1 mouse cellular context compared by ENCODE assay signal in the genomic region with DNA sequence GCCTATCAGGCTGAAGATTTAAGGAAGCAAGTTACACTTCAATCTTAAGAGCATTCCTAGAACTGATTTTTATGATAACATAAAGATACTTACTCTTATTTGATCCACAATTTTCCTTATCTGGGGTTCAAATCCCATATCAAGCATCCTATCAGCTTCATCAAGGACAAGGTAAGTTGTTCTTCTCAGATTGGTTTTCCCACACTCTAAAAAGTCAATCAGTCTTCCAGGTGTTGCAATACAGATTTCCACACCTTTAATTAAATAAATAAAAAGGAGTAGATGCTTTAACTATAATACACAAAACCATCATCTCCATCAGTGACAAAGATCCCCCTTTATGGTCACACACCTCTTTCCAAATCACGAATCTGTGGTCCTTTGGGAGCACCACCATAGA.
TF ChIP-seq lines count a peak whose summit lies in the region.

No protein-coding gene starts in this region.

TF ChIP-seq in myocyte, 11 proteins besides CTCF, POLR2A, EP300 and RAD21:
- TF ChIP-seq SRF (IDR thresholded peaks at IDR 0.05; ENCODE audit: control insufficient read depth, insufficient read length, low read depth), result no peak
- no peak for TF ChIP-seq REST (IDR thresholded peaks at IDR 0.05; ENCODE audit: insufficient read depth, insufficient read length)
- TF ChIP-seq USF1 (IDR thresholded peaks at IDR 0.05; ENCODE audit: low read depth), result no peak
- no peak for TF ChIP-seq CEBPB (IDR thresholded peaks at IDR 0.05; ENCODE audit: insufficient read depth, poor library complexity, severe bottlenecking)
- TF ChIP-seq MYOG (IDR thresholded peaks at IDR 0.05; ENCODE audit: control insufficient read depth in 1 of 3, insufficient read depth in 1 of 3, insufficient read length in 2 of 3, low read depth in 2 of 3), result no peak
- no peak for TF ChIP-seq POLR2AphosphoS2 (IDR thresholded peaks at IDR 0.05; ENCODE audit: insufficient read length, low read depth)
- TF ChIP-seq MYOD1 (IDR thresholded peaks at IDR 0.05; ENCODE audit: control insufficient read depth in 1 of 3, insufficient read length in 2 of 3, low read depth in 2 of 3), result no peak
- no peak for TF ChIP-seq E2F4 (IDR thresholded peaks at IDR 0.05; ENCODE audit: insufficient read depth)
- no peak for TF ChIP-seq MAX (IDR thresholded peaks at IDR 0.05; ENCODE audit: low read depth)
- no peak for TF ChIP-seq TCF12 (IDR thresholded peaks at IDR 0.05; ENCODE audit: insufficient read depth, poor library complexity, severe bottlenecking)
- TF ChIP-seq TCF3 (IDR thresholded peaks at IDR 0.05; ENCODE audit: insufficient read length, low read depth), result no peak
